Mouse (Mus musculus): Measurements from ENCODE around the gene Plin3.

GRCm38 (mm10) chr17:56259301-56260037 lies 33.2 kb downstream of the Plin3 start:
- TF ChIP-seq POLR2A (IDR thresholded peaks at IDR 0.05; ENCODE audit: insufficient read depth, low read depth, low read length) (no peak), CTCF (IDR thresholded peaks at IDR 0.05; ENCODE audit: insufficient read depth, low read depth, low read length) (no peak)
